In the genomic region with DNA sequence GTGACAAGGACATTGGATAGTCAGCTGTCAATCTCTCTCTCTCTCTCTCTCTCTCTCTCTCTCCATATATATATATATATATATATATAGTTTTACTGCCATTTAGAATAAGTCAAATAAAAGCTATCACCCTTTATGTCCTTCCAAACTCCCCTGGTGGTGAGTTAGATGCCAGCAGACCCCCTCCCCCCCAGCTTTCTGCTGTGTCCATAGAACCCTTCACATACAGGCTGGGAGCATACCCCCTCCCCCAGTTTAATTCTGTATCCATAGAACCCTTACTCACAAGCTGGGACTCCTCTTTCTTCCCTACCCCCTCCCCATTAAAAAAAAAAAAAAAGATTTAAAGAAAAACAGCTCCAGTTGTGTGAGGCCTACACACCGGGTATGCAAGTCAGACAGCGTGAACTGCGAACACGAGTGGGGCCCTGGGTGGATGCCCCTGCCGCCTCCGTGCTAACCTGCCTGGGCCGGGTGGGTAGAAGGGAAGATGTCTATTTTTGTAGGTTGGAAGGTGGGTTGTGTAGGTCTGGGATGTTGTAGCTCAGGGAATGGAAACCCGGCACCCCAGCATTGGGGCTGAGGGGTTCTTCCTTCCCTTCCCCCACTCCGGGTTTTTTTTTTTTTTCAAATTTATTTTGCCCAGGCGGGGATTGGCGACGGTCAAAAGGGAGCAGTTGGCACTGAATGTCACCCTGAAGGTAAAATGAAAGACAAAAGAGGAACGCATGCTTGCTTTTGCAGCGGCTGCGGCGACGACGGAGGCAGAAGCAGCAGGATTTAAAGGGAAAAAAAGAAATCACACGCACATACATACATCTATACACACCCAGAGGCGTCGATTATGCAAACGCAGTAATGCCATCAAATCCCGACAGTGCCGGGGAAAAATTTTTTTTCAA, we compare ENCODE assay signal across 10 mouse cellular contexts. TPM values are rescaled to one million over a fixed set of nuclear protein-coding genes. Genes with fewer than 3 reads are reported as not detected.
DNase-seq lines count a peak whose midpoint lies in the region; ATAC-seq lines count a peak whose summit lies in the region.
"Had no signal": no experiment of that assay in that cellular context is flagged by ENCODE, and none has a peak within 500 bp of the region (broad histone marks: within the 10 kb centered on the region; RNA-seq: fewer than 3 reads in every experiment).

No protein-coding gene starts in this region.

- intact Hi-C loops in heart, postnatal 25 days (cut with DNase I) = loop anchor here (5.0 kb wide), 1 partner anchor 46 kb away; no protein-coding TSS in a partner anchor

- no peaks in the 10 kb centered on the region for H3K9me3 ChIP-seq in heart, embryonic 11.5 days (replicated peaks; ENCODE audit: control insufficient read depth, low read length)
- no peaks in the 10 kb centered on the region for H3K9me3 ChIP-seq in heart, embryonic 13.5 days
- H3K9me3 ChIP-seq in limb, embryonic 11.5 days (ENCODE audit: control insufficient read depth, low read length) = no peaks in the 10 kb centered on the region

- H3K27ac ChIP-seq in heart, embryonic 11.5 days (ENCODE audit: low read depth, low read length) = peak overlapping the region; percentile 84
- H3K27ac ChIP-seq in heart, embryonic 13.5 days (replicated peaks) = peak overlapping the region; percentile 92
- no peak overlapping the region for H3K27ac ChIP-seq in limb, embryonic 11.5 days (replicated peaks; ENCODE audit: low read depth, low read length)

- DNase-seq in heart, postnatal 25 days (ENCODE audit: low spot score) = no peak
- DNase-seq in cerebellum, adult 9-10 months = peak; percentile 37
- DNase-seq in limb, embryonic 11.5 days (ENCODE audit: low spot score) = peak; percentile 41
- DNase-seq in right cerebral cortex, postnatal 25 days = peak; percentile 33
- DNase-seq in adipocyte (ENCODE audit: low spot score) = no peak
- no peak for DNase-seq in c-Kit-positive CD71-positive TER-119-positive erythroid progenitor cells, embryonic 14.5 days (ENCODE audit: low spot score)

- H3K9ac ChIP-seq in heart, embryonic 11.5 days (ENCODE audit: low read depth, low read length) = peak overlapping the region; percentile 88
- H3K9ac ChIP-seq in heart, embryonic 13.5 days = peak overlapping the region; percentile 93
- H3K9ac ChIP-seq in limb, embryonic 11.5 days (ENCODE audit: low read length) = peak overlapping the region; percentile 84

- peak overlapping the region; percentile 63 for H3K4me3 ChIP-seq in heart, embryonic 11.5 days (ENCODE audit: low read depth, low read length)
- peak overlapping the region; percentile 72 for H3K4me3 ChIP-seq in heart, embryonic 13.5 days
- peak overlapping the region; percentile 45 for H3K4me3 ChIP-seq in limb, embryonic 11.5 days (ENCODE audit: low read depth, low read length)
- H3K4me3 ChIP-seq: myocyte had no signal

- H3K27me3 ChIP-seq in heart, embryonic 11.5 days (ENCODE audit: control insufficient read depth, insufficient read depth, low read length) = no peaks in the 10 kb centered on the region
- H3K27me3 ChIP-seq in heart, embryonic 13.5 days (replicated peaks) = no peaks in the 10 kb centered on the region
- no peaks in the 10 kb centered on the region for H3K27me3 ChIP-seq in limb, embryonic 11.5 days (ENCODE audit: control insufficient read depth, insufficient read depth, low read length)

- no peak for ATAC-seq in heart, embryonic 11.5 days (replicated peaks; ENCODE audit: insufficient number of reproducible peaks, low FRiP score, low TSS enrichment)
- ATAC-seq in heart, embryonic 13.5 days (ENCODE audit: extremely low read depth, insufficient number of reproducible peaks, low FRiP score, low TSS enrichment) = no peak
- ATAC-seq in limb, embryonic 11.5 days (ENCODE audit: insufficient number of reproducible peaks, low FRiP score, low TSS enrichment, low read depth) = no peak

- H3K4me2 ChIP-seq in heart, embryonic 11.5 days = peak overlapping the region; percentile 72
- peak overlapping the region; percentile 78 for H3K4me2 ChIP-seq in heart, embryonic 13.5 days
- H3K4me2 ChIP-seq in limb, embryonic 11.5 days (ENCODE audit: low read depth, severe bottlenecking) = peak overlapping the region; percentile 86

- no peaks in the 10 kb centered on the region for H3K36me3 ChIP-seq in heart, embryonic 11.5 days (ENCODE audit: control insufficient read depth, insufficient read depth, low read length)
- H3K36me3 ChIP-seq in heart, embryonic 13.5 days = no peaks in the 10 kb centered on the region
- H3K36me3 ChIP-seq in limb, embryonic 11.5 days (ENCODE audit: control insufficient read depth, insufficient read depth, low read length) = no peaks in the 10 kb centered on the region

- H3K4me1 ChIP-seq in heart, embryonic 11.5 days (ENCODE audit: control insufficient read depth, insufficient read depth, low read length) = peaks cover 22% of the 10 kb centered on the region
- peaks cover 37% of the 10 kb centered on the region for H3K4me1 ChIP-seq in heart, embryonic 13.5 days
- H3K4me1 ChIP-seq in limb, embryonic 11.5 days (ENCODE audit: control insufficient read depth, insufficient read depth, low read length) = peaks cover 5% of the 10 kb centered on the region; the same call in 1 of the 2 replicates

- WGBS in heart, embryonic 11.5 days (ENCODE audit: insufficient replicate concordance) = 5% methylated on average over 24 of the region's 24 CpGs
- WGBS in heart, embryonic 13.5 days = 4% methylated on average over 24 of the region's 24 CpGs
- 14% methylated on average over 24 of the region's 24 CpGs for WGBS in limb, embryonic 11.5 days

RNA-seq across cellular contexts. Expression of a gene that starts 42.4 kb away (rescaled TPM):
- polyA plus RNA-seq in heart, embryonic 11.5 days (2014; fragmentation: Nextera tagmentation; extraction: Ambion mirVana) = 34.2 and 36.2 TPM in 2 replicates
- 10 to 100 TPM; 39.5 to 44.0 TPM for total RNA-seq in heart, postnatal 25 days (2021)
- polyA plus RNA-seq in heart, embryonic 13.5 days (2015; fragmentation: Nextera tagmentation; extraction: Ambion mirVana) = 21.2 and 23.6 TPM in 2 replicates
- polyA plus RNA-seq in limb, embryonic 11.5 days (2014; fragmentation: Nextera tagmentation; extraction: Ambion mirVana) = 1.2 and 1.5 TPM in 2 replicates
- polyA plus RNA-seq: erythroblast, embryonic 14.5 days had no signal

Comparison
In these comparisons a context has a peak if more than half of its experiments do, and no peak if none do; other contexts are left out.
1. DNase-seq: peak in cerebellum, adult 9-10 months (single experiment), limb, embryonic 11.5 days (single experiment) and right cerebral cortex, postnatal 25 days (single experiment); none in heart, postnatal 25 days (single experiment), adipocyte (single experiment) and c-Kit-positive CD71-positive TER-119-positive erythroid progenitor cells, embryonic 14.5 days (single experiment).
2. Peak in every context shown above with its lines, with median percentiles within 50 percentile points of each other: H3K4me2 ChIP-seq, H3K4me3 ChIP-seq and H3K9ac ChIP-seq.